Mouse (Mus musculus) liver (tissue): ENCODE results near the gene Cnot1.

ENCODE experiments used
- DNase-seq: peaks from one replicate; pipeline ENCODE4 v3.0.0-alpha.2; 2020; ENCODE audit warnings: mixed read lengths

Cnot1 gene

DNA sequence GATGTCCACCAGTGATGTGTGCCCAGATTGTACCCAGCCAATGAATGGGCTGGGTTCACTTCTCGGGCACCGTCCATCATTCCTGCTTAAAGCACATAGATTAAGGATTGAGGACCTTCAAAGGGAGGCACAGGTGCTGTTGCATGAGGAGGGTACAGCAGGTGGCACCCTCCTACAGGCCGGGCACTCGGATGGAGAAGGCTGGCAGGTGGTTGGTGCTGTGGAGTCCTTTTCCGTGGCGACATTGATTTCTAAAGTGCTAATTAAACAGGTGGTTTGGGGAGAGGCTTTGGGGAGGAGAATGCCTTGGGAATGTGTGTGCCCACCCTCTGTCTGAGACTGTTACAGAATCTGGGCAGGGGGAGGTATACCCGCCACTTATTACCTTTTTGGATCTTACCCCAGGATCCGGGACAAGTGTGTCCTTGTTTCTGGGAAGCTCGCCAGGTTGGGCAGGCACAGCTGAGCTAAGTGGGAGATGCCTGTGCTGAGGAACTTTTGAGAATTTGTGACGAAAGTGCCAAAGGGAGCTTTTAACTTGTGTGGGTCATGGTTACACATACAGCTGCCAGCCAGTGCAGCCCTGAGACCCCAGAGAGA lies 119.1 kb downstream of the Cnot1 start:
- no peak for DNase-seq

DNA sequence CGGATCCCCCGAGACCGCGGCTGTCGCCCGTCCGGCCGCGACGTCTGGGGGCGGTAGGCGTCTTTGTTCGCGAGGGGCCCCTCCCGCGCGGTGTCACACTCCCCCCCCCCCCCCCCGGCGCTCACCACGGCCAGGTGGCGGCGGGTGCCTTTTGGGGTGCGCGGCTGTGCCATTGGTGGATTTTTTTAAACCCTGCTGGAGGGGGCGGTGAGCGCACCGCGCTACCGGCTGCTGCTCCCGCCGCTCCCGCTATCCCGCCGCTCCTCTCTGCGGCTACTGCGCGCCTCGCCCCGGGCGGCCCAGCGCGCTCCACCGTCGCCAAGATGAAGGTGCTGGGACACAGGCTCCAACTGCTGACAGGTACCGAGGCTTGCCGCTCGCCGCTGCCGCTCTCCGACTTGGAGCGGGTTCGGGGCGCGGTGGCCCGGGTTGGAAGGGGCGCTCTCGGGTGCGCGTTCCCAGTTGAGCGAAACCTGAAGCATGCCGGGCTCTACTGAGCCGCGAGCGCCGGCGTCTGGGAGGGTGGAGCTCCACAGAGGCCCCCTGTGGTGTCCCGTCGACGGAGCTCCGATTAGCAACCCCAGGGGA lies 129.1 kb downstream of the Cnot1 start:
- DNase-seq, result no peak

DNA sequence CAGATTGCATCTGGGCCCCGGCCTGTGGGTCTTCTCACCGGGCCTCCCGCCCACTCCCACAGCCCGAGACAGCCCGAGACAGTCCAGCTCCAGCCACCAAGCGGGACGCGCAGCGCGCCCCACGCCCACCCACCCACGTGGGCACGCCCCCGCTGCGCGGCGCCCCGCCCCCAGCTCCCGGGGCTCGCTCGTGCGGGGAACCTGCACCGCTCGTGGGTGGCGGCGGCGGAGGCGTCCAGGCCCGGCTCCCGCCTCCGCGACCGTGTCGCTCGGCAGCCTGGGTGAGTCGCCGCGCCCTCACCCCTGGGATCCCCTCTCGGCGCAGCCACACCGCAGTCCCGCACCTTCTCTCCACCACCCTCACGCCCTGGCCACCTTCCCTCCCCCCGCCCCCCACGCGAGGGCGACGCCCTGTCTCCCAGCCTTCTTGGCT lies 129.7 kb downstream of the Cnot1 start:
- no peak for DNase-seq

DNA sequence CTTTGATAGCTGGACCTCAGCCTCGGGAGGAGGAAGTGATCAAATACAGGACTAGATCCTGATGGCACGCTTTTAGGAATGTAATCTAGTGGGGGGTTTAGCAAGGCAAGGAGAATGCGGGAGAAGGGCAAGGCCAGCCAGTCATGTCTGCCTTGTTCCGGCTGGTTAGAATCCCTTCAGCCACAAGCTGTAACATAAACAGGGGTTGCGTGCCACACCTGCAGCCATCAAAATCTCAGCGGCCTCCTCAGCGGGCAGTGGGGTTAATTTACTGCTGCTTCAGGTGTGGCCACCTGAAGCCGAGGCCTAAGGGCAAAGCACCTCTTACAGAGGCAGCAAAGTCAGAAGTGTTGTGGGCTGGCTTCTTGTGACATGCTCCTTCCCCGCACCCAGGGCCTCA lies 130.6 kb downstream of the Cnot1 start, which contains the start of gene Ndrg4:
Gene Ndrg4, plus strand, starts transcription at position 350 of the 400 bp plus-strand sequence.
- no peak for DNase-seq

DNA sequence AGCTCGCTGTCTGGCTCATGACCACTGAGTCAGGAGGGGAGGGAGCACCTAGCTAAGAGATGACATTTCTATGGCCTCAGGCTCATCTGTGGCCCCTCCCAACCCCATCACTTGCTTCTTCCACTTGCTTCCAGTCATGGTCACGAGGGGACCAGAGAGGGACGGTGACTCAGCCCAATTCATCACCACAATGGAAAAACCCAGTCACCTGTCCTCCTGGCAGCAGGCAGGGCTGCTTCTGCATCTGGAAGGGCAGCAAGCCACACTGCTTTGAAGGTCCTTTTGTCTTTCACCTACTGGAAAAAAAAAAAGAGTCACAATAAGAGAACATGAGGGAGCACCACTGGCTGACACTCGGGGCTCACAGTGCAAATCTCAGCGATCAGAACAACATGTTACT lies 134.5 kb downstream of the Cnot1 start:
- no peak for DNase-seq

DNA sequence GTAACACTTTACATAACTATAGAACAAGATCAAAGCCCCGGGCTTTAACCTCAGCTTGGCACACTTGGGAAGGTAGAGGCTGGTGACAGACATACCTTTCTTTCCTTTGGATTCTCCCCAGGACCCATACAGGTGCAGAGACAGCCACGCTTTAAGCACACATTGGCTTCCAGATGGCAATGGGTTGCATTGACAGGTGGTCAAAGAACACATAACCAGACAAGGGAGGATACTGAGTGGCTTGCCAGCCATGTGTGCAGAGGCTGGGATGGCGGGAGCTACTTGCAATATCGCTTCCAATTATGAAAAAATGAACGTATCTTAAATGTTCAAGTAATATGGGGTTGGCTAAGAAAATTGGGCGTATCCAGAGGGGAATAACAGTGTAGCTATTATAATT lies 135.4 kb downstream of the Cnot1 start:
- DNase-seq, result no peak

DNA sequence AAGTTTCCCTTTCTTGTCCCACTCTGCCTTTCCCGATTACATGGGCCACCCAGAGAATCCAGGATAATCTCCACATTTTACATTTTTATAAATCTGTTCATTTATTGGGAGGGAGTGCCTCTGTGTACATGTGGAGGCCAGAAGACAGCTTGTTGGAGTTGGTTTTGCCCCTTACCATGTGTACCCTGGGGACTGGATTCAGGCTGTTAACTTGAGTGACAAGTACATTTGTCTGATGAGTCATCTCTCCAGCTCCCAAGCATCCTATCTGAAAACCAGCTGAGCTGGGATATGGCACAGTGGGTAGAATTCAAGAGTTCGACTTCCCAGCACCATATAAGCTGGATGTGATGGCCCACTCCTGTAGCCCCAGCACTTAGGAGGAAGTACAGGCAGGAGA lies 137.3 kb downstream of the Cnot1 start:
- no peak for DNase-seq
